Mouse (Mus musculus) MEL (cell line): Measurements from ENCODE around the gene Adra1d. TPM values are rescaled to one million over a fixed set of nuclear protein-coding genes. Genes with fewer than 3 reads are reported as not detected.

Experiments
- DNase-seq: peaks from one replicate; pipeline ENCODE4 v3.0.0; 2011; ENCODE audit warnings: low read depth, low spot score
- H3K27ac ChIP-seq: 2 replicates; pipeline ENCODE4 v1.5.1; 2012; ENCODE audit warnings: low read depth, mild to moderate bottlenecking, control low read depth, low read length, moderate library complexity; ENCODE audit not compliant: control insufficient read depth
- H3K27me3 ChIP-seq, 2 experiments: fragments of 150-350 bp in 1 of 2; sonication (generic) in 1 of 2; 2 replicates each; pipeline ENCODE4 v1.6.1; 2012; ENCODE audit warnings: low read length in 2 of 2, mild to moderate bottlenecking in 2 of 2, improper control_type of control experiment in 1 of 2, moderate library complexity in 1 of 2; ENCODE audit not compliant: insufficient read depth in 2 of 2, control insufficient read depth in 1 of 2
- H3K36me3 ChIP-seq, 2 experiments: 2 replicates each; pipeline ENCODE4 v1.6.1; 2012 to 2014; ENCODE audit warnings: low read length in 2 of 2, improper control_type of control experiment in 1 of 2, inconsistent platforms in 1 of 2, mild to moderate bottlenecking in 1 of 2; ENCODE audit not compliant: insufficient read depth in 2 of 2, control insufficient read depth in 1 of 2
- H3K4me1 ChIP-seq, 2 experiments: fragments of 150-350 bp in 1 of 2; sonication (generic) in 1 of 2; 2 replicates each; pipeline ENCODE4 v1.6.1; 2012; ENCODE audit warnings: low read length in 2 of 2, improper control_type of control experiment in 1 of 2, mild to moderate bottlenecking in 1 of 2; ENCODE audit not compliant: insufficient read depth in 2 of 2, control insufficient read depth in 1 of 2
- H3K4me3 ChIP-seq, 2 experiments: fragments of 150-350 bp in 1 of 2; sonication (generic) in 1 of 2; 2 replicates each; pipeline ENCODE4 v1.5.1; 2012; ENCODE audit warnings: low read depth in 2 of 2, low read length in 2 of 2, mild to moderate bottlenecking in 2 of 2, moderate library complexity in 2 of 2, control low read depth in 1 of 2, improper control_type of control experiment in 1 of 2; ENCODE audit not compliant: control insufficient read depth in 1 of 2, insufficient read depth in 1 of 2
- H3K79me2 ChIP-seq: 2 replicates; pipeline ENCODE4 v1.6.1; 2012; ENCODE audit warnings: mild to moderate bottlenecking, low read length, moderate library complexity; ENCODE audit not compliant: control insufficient read depth, poor library complexity, insufficient read depth
- H3K9ac ChIP-seq: 2 replicates; pipeline ENCODE4 v1.6.1; 2012; ENCODE audit warnings: low read depth, mild to moderate bottlenecking, control low read depth, low read length, moderate library complexity; ENCODE audit not compliant: control insufficient read depth, poor library complexity, severe bottlenecking
- H3K9me3 ChIP-seq: fragments of 150-350 bp; sonication (generic); replicated peaks from 2 replicates; pipeline ENCODE4 v1.6.1; 2012; ENCODE audit warnings: mild to moderate bottlenecking, low read length, improper control_type of control experiment, moderate library complexity; ENCODE audit not compliant: insufficient read depth
- BHLHE40 ChIP-seq: IDR thresholded peaks from 2 replicates; pipeline ENCODE4 v1.6.1; 2012; ENCODE audit warnings: low read depth, mild to moderate bottlenecking, inconsistent platforms, low read length, improper control_type of control experiment, borderline replicate concordance
- CHD2 ChIP-seq: IDR thresholded peaks from 2 replicates; pipeline ENCODE4 v1.6.1; 2011; ENCODE audit warnings: low read length, improper control_type of control experiment
- CTCF ChIP-seq, 3 experiments: IDR thresholded peaks in 2 of 3; conservative IDR thresholded peaks in 1 of 3; 2 replicates each; pipeline ENCODE4 v1.5.1; 2011 to 2012; ENCODE audit warnings: low read length in 3 of 3, low read depth in 2 of 3, mild to moderate bottlenecking in 2 of 3, improper control_type of control experiment in 1 of 3, inconsistent platforms in 1 of 3, mixed read lengths in 1 of 3, moderate library complexity in 1 of 3; ENCODE audit not compliant: control insufficient read depth in 1 of 3, insufficient read depth in 1 of 3, poor library complexity in 1 of 3, severe bottlenecking in 1 of 3
- E2F4 ChIP-seq: IDR thresholded peaks from 2 replicates; pipeline ENCODE4 v1.6.1; 2011; ENCODE audit warnings: low read depth, low read length, improper control_type of control experiment, borderline replicate concordance
- ETS1 ChIP-seq: IDR thresholded peaks from 2 replicates; pipeline ENCODE4 v1.6.1; 2012; ENCODE audit warnings: low read depth, mild to moderate bottlenecking, inconsistent platforms, low read length, improper control_type of control experiment, moderate library complexity
- GABPA ChIP-seq: IDR thresholded peaks from 2 replicates; pipeline ENCODE4 v1.6.1; 2012; ENCODE audit warnings: low read depth, mild to moderate bottlenecking, inconsistent platforms, low read length, improper control_type of control experiment, moderate library complexity
- JUND ChIP-seq: IDR thresholded peaks from 2 replicates; pipeline ENCODE4 v1.6.1; 2011; ENCODE audit warnings: low read depth, mild to moderate bottlenecking, improper control_type of control experiment, low read length
- KAT2A ChIP-seq: conservative IDR thresholded peaks from 2 replicates; pipeline ENCODE4 v1.6.1; 2012; ENCODE audit warnings: low read depth, low read length, improper control_type of control experiment, inconsistent platforms
- MAX ChIP-seq: IDR thresholded peaks from 2 replicates; pipeline ENCODE4 v1.6.1; 2011; ENCODE audit warnings: low read length, improper control_type of control experiment
- MAZ ChIP-seq: IDR thresholded peaks from 2 replicates; pipeline ENCODE4 v1.6.1; 2012; ENCODE audit warnings: low read depth, mild to moderate bottlenecking, inconsistent platforms, low read length, improper control_type of control experiment
- MEF2A ChIP-seq: IDR thresholded peaks from 2 replicates; pipeline ENCODE4 v1.6.1; 2014; ENCODE audit warnings: low read depth, mild to moderate bottlenecking, inconsistent platforms, low read length, improper control_type of control experiment; ENCODE audit not compliant: poor library complexity, insufficient replicate concordance, severe bottlenecking; ENCODE audit errors: extremely low read depth
- MXI1 ChIP-seq: IDR thresholded peaks from 2 replicates; pipeline ENCODE4 v1.6.1; 2011; ENCODE audit warnings: mild to moderate bottlenecking, low read depth, low read length, improper control_type of control experiment
- MYB ChIP-seq: IDR thresholded peaks from 2 replicates; pipeline ENCODE4 v1.6.1; 2011; ENCODE audit warnings: mild to moderate bottlenecking, low read depth, low read length, improper control_type of control experiment
- MYC ChIP-seq: IDR thresholded peaks from 2 replicates; pipeline ENCODE4 v1.6.1; 2011; ENCODE audit warnings: low read depth, mild to moderate bottlenecking, low read length, improper control_type of control experiment, moderate library complexity
- NELFE ChIP-seq: IDR thresholded peaks from 2 replicates; pipeline ENCODE4 v1.6.1; 2011; ENCODE audit warnings: low read depth, low read length, improper control_type of control experiment
- POLR2A ChIP-seq, 2 experiments: IDR thresholded peaks; 2 replicates each; pipeline ENCODE4 v1.6.1; 2011 to 2012; ENCODE audit warnings: low read length in 2 of 2, mild to moderate bottlenecking in 2 of 2, control low read depth in 1 of 2, improper control_type of control experiment in 1 of 2, low read depth in 1 of 2, moderate library complexity in 1 of 2; ENCODE audit not compliant: control insufficient read depth in 1 of 2, insufficient read depth in 1 of 2, poor library complexity in 1 of 2
- RAD21 ChIP-seq: IDR thresholded peaks from 2 replicates; pipeline ENCODE4 v1.6.1; 2011; ENCODE audit warnings: mild to moderate bottlenecking, low read depth, low read length, improper control_type of control experiment
- SIN3A ChIP-seq: IDR thresholded peaks from 2 replicates; pipeline ENCODE4 v1.6.1; 2012; ENCODE audit warnings: low read length, improper control_type of control experiment, inconsistent platforms
- SMC3 ChIP-seq: IDR thresholded peaks from 2 replicates; pipeline ENCODE4 v1.6.1; 2011; ENCODE audit warnings: low read depth, low read length, improper control_type of control experiment
- TAL1 ChIP-seq: IDR thresholded peaks from 2 replicates; pipeline ENCODE4 v1.6.1; 2012; ENCODE audit warnings: mild to moderate bottlenecking, inconsistent platforms, low read length, moderate library complexity, mixed read lengths
- TCF12 ChIP-seq: IDR thresholded peaks from 2 replicates; pipeline ENCODE4 v1.6.1; 2014; ENCODE audit warnings: low read depth, mild to moderate bottlenecking, inconsistent platforms, low read length, improper control_type of control experiment, moderate library complexity
- UBTF ChIP-seq: IDR thresholded peaks from 2 replicates; pipeline ENCODE4 v1.6.1; 2012; ENCODE audit warnings: low read depth, mild to moderate bottlenecking, inconsistent platforms, low read length, improper control_type of control experiment, moderate library complexity, borderline replicate concordance; ENCODE audit not compliant: insufficient read depth
- USF1 ChIP-seq: IDR thresholded peaks from 2 replicates; pipeline ENCODE4 v1.6.1; 2014; ENCODE audit warnings: low read depth, mild to moderate bottlenecking, inconsistent platforms, low read length, improper control_type of control experiment, moderate library complexity
- ZC3H11A ChIP-seq: IDR thresholded peaks from 2 replicates; pipeline ENCODE4 v1.6.1; 2012; ENCODE audit warnings: low read depth, mild to moderate bottlenecking, inconsistent platforms, low read length, improper control_type of control experiment
- ZKSCAN1 ChIP-seq: IDR thresholded peaks from 2 replicates; pipeline ENCODE4 v1.6.1; 2012; ENCODE audit warnings: low read depth, mild to moderate bottlenecking, inconsistent platforms, low read length, improper control_type of control experiment, moderate library complexity
- ZMIZ1 ChIP-seq: IDR thresholded peaks from 2 replicates; pipeline ENCODE4 v1.6.1; 2012; ENCODE audit warnings: low read depth, mild to moderate bottlenecking, inconsistent platforms, low read length, improper control_type of control experiment, moderate library complexity
- ZNF384 ChIP-seq: IDR thresholded peaks from 2 replicates; pipeline ENCODE4 v1.6.1; 2012; ENCODE audit warnings: low read depth, mild to moderate bottlenecking, inconsistent platforms, low read length, improper control_type of control experiment
- polyA plus RNA-seq, 2 experiments: library from polyadenylated mRNA; stranded (reverse) in 1 of 2; unstranded in 1 of 2; fragments of >175 nt in 1 of 2; fragments of >200 nt in 1 of 2; gene quantifications; 2 replicates each; pipeline versions ENCODE4 v1.2.1 to v1.2.4; 2012; ENCODE audit warnings: low replicate concordance in 2 of 2, low read depth in 1 of 2; ENCODE audit not compliant: insufficient read length in 2 of 2, insufficient read depth in 1 of 2, missing spikeins in 1 of 2
- total RNA-seq: library from RNA; depleted of rRNA; stranded (reverse); fragments of 300-350 nt; gene quantifications from 2 replicates; pipeline ENCODE4 v1.2.3, GENCODE M21; 2012

Adra1d gene
- total and polyA plus RNA-seq, 3 experiments = not detected

DNA sequence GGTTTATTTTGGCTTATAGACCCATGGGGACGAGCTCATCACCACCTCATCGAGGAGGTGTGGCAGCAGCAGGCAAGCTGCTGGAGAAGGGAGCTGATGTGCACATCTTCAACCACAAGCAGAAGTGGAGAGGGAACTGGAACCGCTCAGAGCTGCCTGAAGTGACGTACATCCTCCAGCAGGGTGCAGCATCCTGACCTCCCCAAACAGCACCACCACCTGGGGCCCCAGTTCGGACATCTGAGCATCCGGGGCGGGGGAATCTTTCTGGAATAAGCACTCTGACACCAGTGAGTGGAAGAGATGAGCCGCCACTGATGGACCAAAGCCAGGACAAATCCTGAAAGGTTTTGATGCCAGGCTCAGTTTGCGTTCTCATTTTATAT, 31.5 kb downstream of the Adra1d start:
- peaks cover 0 to 4% of the 10 kb centered on the region in 2 experiments; a peak in 1 of 4 replicates for H3K36me3 ChIP-seq
- DNase-seq = peak; percentile 83
- TF ChIP-seq MEF2A (no peak), ZKSCAN1 (no peak), NELFE (no peak), SMC3 (peak; percentile 52), USF1 (no peak), ZC3H11A (0 out of 2 replicates have a peak, but pooled peaks have one; percentile 14), UBTF (no peak), JUND (no peak), MAZ (no peak), TCF12 (no peak), CTCF (IDR thresholded peaks at IDR 0.05 in 2 of 3, conservative IDR thresholded peaks at IDR 0.05 in 1 of 3; ENCODE audit: control insufficient read depth in 1 of 3, insufficient read depth in 1 of 3, low read depth in 2 of 3, low read length in 3 of 3, poor library complexity in 1 of 3, severe bottlenecking in 1 of 3) (peak; percentile 72 to 90 (median 75)), MXI1 (no peak)

DNA sequence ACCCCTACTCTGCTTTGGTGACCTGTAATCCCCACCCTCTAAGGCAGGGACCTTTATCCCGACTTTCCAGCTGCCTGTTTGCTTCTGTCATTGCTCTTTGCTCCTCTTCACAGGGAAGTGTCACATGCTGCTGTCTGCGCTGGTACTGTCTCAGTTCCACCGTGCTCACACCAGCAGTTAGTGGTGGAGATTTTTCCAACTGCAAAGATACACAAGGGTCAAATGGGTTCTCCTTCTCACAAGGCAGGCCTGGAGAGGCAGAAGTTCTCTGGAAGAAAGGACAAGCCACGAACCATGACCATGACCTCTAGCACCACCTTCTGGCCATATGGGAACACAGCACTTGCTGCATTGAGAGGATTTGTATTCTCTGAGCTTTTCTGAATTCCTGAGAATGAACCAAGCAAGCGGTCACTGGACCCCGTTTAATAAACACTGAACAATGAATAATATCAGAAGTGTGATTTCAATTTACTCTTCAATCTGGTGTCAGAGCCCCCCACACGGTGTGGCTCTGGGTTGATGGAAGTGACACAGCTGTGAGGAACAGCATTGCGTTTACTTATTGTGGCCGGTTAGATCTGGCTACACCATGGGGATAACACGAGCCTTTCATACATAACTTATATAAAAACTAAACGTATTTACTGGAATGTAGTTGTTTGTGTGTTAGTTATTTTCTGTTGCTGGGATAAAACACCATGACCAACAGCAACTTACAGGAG, 32.0 kb downstream of the Adra1d start:
- TF ChIP-seq TAL1 (no peak), RAD21 (peak; percentile 70), ZNF384 (no peak), MAX (0 out of 2 replicates have a peak, but pooled peaks have one; percentile 16), UBTF (no peak), MAZ (no peak), MXI1 (no peak), GABPA (no peak), ZKSCAN1 (no peak), MYB (no peak), SMC3 (peak; percentile 71), ZMIZ1 (no peak), USF1 (no peak), CTCF (IDR thresholded peaks at IDR 0.05 in 2 of 3, conservative IDR thresholded peaks at IDR 0.05 in 1 of 3; ENCODE audit: control insufficient read depth in 1 of 3, insufficient read depth in 1 of 3, low read depth in 2 of 3, low read length in 3 of 3, poor library complexity in 1 of 3, severe bottlenecking in 1 of 3) (peak; percentile 77 to 93 (median 83)), BHLHE40 (no peak), MYC (no peak), ETS1 (no peak), E2F4 (no peak), CHD2 (no peak), ZC3H11A (peak; percentile 51), KAT2A (no peak), SIN3A (0 out of 2 replicates have a peak, but pooled peaks have one; percentile 16), POLR2A (IDR thresholded peaks at IDR 0.05; ENCODE audit: control insufficient read depth in 1 of 2, insufficient read depth in 1 of 2, low read depth in 1 of 2, low read length in 2 of 2, poor library complexity in 1 of 2) (no peak), JUND (no peak)
- TF ChIP-seq, all 39 proteins: peak for 6
- H3K4me3 ChIP-seq = no peak overlapping the region
- H3K36me3 ChIP-seq = peaks cover 0 to 1% of the 10 kb centered on the region in 2 experiments; a peak in 1 of 4 replicates
- peak; percentile 74 for DNase-seq
- H3K9me3 ChIP-seq = no peaks in the 10 kb centered on the region
- H3K27ac ChIP-seq = no peak overlapping the region
- H3K9ac ChIP-seq = no peak overlapping the region
- H3K79me2 ChIP-seq = no peaks in the 10 kb centered on the region
- H3K4me1 ChIP-seq = peaks cover 0 to 3% of the 10 kb centered on the region in 2 experiments; a peak in 2 of 4 replicates
- no peaks in the 10 kb centered on the region; a peak in 1 of 4 replicates for H3K27me3 ChIP-seq

More for the DNA sequence above, 31.5 kb downstream of the Adra1d start:
- no peak overlapping the region for H3K27ac ChIP-seq
- no peak overlapping the region for H3K4me3 ChIP-seq
- no peaks in the 10 kb centered on the region for H3K9me3 ChIP-seq
- H3K9ac ChIP-seq = no peak overlapping the region
- no peaks in the 10 kb centered on the region; a peak in 1 of 4 replicates for H3K27me3 ChIP-seq
- peaks cover 2 to 6% of the 10 kb centered on the region in 2 experiments; a peak in 2 of 4 replicates for H3K4me1 ChIP-seq
- no peaks in the 10 kb centered on the region for H3K79me2 ChIP-seq
